Mouse (Mus musculus): ENCODE results near the gene St3gal3. TPM values are rescaled to one million over a fixed set of nuclear protein-coding genes. Genes with fewer than 3 reads are reported as not detected.
A peak's percentile ranks its signal among the peaks of the same experiment; 100 is the strongest.

Gene St3gal3
- polyA plus RNA-seq (2016; fragmentation: Nextera tagmentation; extraction: Ambion mirVana) = 10.8 and 12.0 TPM in 2 replicates

DNA sequence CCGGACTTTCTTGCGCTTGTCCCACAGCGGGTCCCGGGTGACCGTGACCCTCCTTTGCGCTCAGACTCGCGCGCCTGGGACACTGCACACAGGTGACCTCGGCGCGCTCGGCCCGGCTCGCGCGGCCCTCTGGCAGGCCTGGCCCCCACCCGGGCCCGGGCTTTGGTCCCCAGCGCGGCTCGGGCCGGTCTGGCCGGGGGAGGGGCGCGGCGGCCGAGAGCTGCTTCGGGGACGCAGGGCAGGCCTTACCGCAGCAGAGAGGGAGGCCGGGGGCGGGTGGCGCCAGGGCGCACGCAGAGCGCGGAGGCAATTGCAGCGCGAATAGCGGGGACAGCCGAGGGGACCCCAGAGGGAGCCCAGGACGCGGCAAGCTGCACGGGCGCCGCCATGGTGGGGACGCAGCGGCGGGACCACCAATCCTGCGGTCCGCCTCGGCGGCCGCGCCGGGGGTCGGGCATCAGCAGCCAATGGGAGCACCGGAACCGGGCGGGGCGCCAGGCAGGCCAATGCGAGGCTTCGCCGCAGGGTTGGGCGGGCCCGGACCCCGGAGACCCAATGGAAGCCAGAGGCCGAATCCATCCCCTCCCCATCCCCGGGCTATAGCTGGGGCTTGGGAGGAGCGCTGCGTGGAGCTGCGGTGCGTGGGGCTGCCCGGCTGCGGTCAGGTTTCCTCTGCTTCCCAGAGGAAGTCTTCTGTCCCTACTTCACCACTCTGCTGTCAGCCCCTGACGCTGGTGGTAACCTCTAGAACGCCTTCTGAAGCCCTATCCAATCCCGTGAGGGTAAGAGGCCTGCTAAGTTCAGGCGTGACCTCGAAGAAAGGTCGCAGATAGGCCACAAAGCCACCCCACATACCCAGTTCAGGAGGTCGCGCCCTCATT, at the start of gene St3gal3:
Gene St3gal3 (minus strand): TSS at position 430 of the 881 bp plus-strand sequence.
- Histone ChIP-seq H3K4me2 (replicated peaks) (peak within 1 kb of the TSS; percentile 75), H3K9me3 (no peaks in the 10 kb centered on the region), H3K36me3 (peaks cover 30% of the 10 kb centered on the region), H3K4me1 (peaks cover 13% of the 10 kb centered on the region), H3K4me3 (peak within 1 kb of the TSS; percentile 100), H3K27ac (peak within 1 kb of the TSS; percentile 89), H3K27me3 (no peaks in the 10 kb centered on the region), H3K9ac (peak within 1 kb of the TSS; percentile 94)
- ATAC-seq (ENCODE audit: insufficient number of reproducible peaks, insufficient read depth, low FRiP score, low TSS enrichment) = peak; percentile 99
- WGBS = under 1% methylated on average over 72 of the region's 84 CpGs

DNA sequence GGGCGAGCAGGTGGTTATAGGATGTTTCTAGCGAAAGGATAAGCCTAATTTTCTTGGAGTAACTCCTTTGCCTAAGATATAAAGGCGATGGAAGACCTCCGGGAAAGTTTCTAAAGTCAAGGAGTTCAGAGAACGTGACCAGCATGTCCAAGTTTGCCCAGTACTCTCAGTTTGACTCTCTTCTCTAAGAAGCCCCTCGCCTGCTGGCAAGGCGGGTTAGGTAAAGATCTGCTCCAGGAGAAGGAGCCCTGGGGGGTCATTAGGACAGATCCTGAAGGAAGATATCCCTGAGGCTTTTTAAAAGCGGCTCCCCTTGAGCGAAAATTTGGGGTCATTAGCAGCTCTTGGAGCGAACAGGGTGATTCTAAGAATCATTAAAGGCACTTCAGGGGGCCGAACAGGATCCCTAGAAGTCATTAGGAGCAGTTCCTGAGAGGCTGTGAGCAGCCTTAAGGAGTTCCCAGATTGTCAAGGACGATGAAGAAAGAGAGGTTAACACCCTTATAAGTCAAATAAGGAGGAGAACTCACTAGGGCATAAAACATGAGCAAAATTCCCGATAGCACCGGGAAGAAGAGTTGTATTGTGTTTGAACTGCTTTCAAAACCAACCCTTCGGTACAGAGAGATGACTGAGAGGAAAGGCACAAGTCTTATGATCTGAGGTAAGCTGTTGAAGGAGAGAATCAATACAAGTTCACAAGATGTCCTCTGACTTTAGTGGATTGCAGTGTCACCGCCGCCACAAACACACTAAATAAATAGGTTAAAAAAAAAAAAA, 45.8 kb upstream of the St3gal3 start:
- no peaks in the 10 kb centered on the region for H3K9me3 ChIP-seq
- peaks cover 19% of the 10 kb centered on the region for H3K36me3 ChIP-seq
- H3K9ac ChIP-seq = peak overlapping the region; percentile 80
- peak overlapping the region; percentile 50 for H3K4me2 ChIP-seq (replicated peaks)
- ATAC-seq (ENCODE audit: insufficient number of reproducible peaks, insufficient read depth, low FRiP score, low TSS enrichment) = no peak
- peak overlapping the region; percentile 92 for H3K27ac ChIP-seq
- peaks cover 8% of the 10 kb centered on the region for H3K4me1 ChIP-seq
- H3K4me3 ChIP-seq = peak overlapping the region; percentile 68
- 18% methylated on average over 17 of the region's 17 CpGs for WGBS
- no peaks in the 10 kb centered on the region for H3K27me3 ChIP-seq

DNA sequence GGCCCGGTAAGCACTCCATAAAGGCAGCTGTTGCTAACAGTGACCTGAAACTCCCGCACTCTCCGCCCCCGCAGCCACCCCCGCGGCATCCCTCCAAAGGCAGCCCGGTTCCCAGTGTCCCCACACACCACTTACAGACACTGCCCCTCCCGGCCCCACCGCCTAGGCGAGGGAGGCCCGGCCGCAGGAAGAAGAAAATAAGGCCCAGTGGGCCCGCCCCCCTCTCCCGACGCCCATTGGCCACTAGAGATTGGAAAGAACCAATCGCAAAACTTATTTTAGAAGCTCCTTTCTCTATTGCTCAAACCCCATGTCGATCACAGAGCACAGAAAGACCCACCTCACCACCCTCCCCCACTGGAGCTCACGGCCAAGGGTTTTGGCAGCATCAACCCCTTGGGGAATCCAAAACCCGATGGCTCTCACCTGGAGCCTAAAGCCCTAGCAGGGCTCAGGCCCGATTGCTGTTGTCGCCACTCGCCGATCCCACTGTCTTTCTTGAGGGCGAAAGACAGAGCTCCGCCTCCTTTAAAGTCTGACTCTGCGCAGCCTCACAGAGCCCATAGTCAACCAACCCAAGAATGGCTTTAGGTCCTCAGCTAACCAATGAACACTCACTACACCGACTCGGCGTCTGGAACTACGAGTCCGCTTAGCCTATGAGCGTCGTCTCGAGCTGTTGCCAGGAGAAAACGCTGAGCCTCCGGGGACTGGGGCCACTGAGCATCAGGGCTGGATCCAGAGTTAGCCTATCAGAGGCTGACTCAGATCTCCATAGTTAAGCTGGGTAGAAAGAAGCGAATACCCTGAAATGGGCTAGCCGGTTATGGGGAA, 45.0 kb upstream of the St3gal3 start, which contains the start of gene Kdm4a:
Gene Kdm4a (minus strand): TSS at position 577 of the 834 bp plus-strand sequence.
- Histone ChIP-seq H3K4me3 (peak within 1 kb of the TSS; percentile 68), H3K4me2 (replicated peaks) (peak within 1 kb of the TSS; percentile 61), H3K27me3 (no peaks in the 10 kb centered on the region), H3K36me3 (peaks cover 27% of the 10 kb centered on the region), H3K9ac (peak within 1 kb of the TSS; percentile 80), H3K9me3 (no peaks in the 10 kb centered on the region), H3K4me1 (peaks cover 8% of the 10 kb centered on the region), H3K27ac (peak within 1 kb of the TSS; percentile 92)
- ATAC-seq (ENCODE audit: insufficient number of reproducible peaks, insufficient read depth, low FRiP score, low TSS enrichment) = peak; percentile 100
- WGBS = under 1% methylated on average over 37 of the region's 38 CpGs

DNA sequence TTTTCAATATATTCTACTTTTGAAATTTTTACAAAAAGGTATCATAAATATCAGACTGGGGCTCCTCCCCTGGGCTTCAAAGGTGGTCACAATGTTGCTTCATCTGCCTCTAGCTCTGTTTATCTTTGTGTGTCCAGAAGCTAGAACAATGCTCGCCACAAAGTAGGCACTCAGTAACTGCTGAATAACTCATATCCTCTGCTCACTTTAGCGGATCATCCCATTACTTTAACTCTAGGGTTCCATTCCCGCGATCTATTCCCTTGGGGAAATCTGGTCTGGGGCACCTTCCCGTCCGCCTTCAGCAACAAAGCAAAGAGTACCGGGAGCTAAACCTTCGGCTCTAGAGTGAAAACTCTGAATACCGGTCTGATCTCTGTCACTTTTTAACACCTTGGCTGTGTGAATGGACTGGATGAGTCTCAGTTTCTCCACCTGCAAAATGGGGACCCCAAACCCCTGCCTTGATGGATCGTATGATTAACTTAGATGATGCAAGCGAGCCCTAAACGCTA, 44.3 kb upstream of the St3gal3 start:
- H3K27me3 ChIP-seq = no peaks in the 10 kb centered on the region
- H3K9me3 ChIP-seq = no peaks in the 10 kb centered on the region
- ATAC-seq (ENCODE audit: insufficient number of reproducible peaks, insufficient read depth, low FRiP score, low TSS enrichment) = no peak
- 2% methylated on average over 12 of the region's 12 CpGs for WGBS
- peak overlapping the region; percentile 61 for H3K4me2 ChIP-seq (replicated peaks)
- H3K4me3 ChIP-seq = peak overlapping the region; percentile 68
- peak overlapping the region; percentile 80 for H3K9ac ChIP-seq
- H3K4me1 ChIP-seq = peaks cover 8% of the 10 kb centered on the region
- H3K27ac ChIP-seq = peak overlapping the region; percentile 92
- H3K36me3 ChIP-seq = peaks cover 34% of the 10 kb centered on the region

DNA sequence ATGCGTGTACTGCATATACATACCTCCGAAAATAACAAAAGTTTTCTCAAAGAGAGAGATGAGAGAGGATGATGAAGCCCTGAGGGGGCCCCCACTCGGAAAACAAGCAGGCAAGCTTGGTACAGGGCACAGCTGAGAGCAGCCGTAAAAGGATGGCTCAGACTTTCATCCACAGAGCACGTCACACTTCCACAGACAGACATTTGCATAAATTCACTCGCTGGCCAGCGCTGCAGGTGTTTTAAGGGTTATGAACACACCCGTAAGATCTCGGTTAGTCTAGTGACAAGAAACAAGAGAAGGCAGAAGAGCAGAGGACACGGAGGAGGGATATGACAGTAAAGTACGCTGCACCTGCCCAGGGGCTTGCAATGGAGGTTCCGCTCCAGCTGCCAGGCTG, 37.7 kb upstream of the St3gal3 start:
- Histone ChIP-seq H3K27me3 (no peaks in the 10 kb centered on the region), H3K4me2 (replicated peaks) (no peak overlapping the region), H3K27ac (no peak overlapping the region), H3K4me3 (no peak overlapping the region), H3K4me1 (no peaks in the 10 kb centered on the region), H3K9ac (no peak overlapping the region), H3K9me3 (no peaks in the 10 kb centered on the region), H3K36me3 (peaks cover 97% of the 10 kb centered on the region)
- WGBS = 93% methylated on average over 12 of the region's 12 CpGs
- ATAC-seq (ENCODE audit: insufficient number of reproducible peaks, insufficient read depth, low FRiP score, low TSS enrichment) = no peak

DNA sequence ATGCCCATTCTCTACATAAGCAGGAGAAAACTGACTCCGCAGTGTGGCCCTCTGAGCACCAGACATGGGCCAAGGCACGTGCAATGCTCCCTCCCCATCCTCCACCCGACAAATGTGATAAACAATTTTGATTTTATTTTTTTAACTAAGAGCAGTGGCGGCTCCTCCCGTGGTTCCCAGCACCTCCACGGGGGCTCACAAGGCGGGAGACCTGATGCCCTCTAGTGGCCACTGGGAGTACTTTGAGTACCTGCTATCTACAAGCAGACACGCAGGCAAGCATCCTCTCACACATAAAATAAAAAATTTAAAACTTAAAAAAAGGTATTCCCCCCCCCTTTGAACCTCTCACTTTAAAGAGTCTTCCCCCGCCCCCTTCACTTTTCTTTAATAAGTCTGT, 36.3 kb upstream of the St3gal3 start:
- Histone ChIP-seq H3K4me1 (no peaks in the 10 kb centered on the region), H3K9me3 (no peaks in the 10 kb centered on the region), H3K4me2 (replicated peaks) (no peak overlapping the region), H3K9ac (no peak overlapping the region), H3K36me3 (peaks cover 97% of the 10 kb centered on the region), H3K27ac (no peak overlapping the region), H3K4me3 (no peak overlapping the region), H3K27me3 (no peaks in the 10 kb centered on the region)
- no peak for ATAC-seq (ENCODE audit: insufficient number of reproducible peaks, insufficient read depth, low FRiP score, low TSS enrichment)
- 77% methylated on average over 9 of the region's 9 CpGs for WGBS

DNA sequence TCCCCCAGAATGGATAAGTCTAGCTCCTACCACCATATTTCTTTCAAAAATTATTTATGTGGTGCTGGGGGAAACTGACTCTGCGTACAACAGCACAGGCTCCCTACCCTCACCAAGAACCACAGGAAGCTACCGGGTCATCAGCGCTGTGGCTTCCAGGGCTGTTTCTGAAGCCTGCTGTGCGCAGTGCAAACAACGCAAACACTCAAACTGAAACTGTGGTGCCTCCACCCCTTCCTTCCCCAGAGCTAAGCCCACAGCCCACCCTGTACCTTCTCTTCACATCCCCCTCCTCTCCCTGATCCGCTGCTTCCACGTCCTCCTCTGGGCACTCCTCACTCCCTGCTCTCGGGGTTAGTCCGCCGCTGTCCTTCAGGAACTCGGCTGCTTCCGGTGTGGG, 27.4 kb upstream of the St3gal3 start:
- no peak overlapping the region for H3K4me3 ChIP-seq
- H3K27me3 ChIP-seq = no peaks in the 10 kb centered on the region
- no peaks in the 10 kb centered on the region for H3K9me3 ChIP-seq
- 93% methylated on average over 12 of the region's 12 CpGs for WGBS
- no peak for ATAC-seq (ENCODE audit: insufficient number of reproducible peaks, insufficient read depth, low FRiP score, low TSS enrichment)
- no peak overlapping the region for H3K9ac ChIP-seq
- H3K4me1 ChIP-seq = no peaks in the 10 kb centered on the region
- H3K4me2 ChIP-seq (replicated peaks) = no peak overlapping the region
- H3K36me3 ChIP-seq = peaks cover 96% of the 10 kb centered on the region
- H3K27ac ChIP-seq = no peak overlapping the region

DNA sequence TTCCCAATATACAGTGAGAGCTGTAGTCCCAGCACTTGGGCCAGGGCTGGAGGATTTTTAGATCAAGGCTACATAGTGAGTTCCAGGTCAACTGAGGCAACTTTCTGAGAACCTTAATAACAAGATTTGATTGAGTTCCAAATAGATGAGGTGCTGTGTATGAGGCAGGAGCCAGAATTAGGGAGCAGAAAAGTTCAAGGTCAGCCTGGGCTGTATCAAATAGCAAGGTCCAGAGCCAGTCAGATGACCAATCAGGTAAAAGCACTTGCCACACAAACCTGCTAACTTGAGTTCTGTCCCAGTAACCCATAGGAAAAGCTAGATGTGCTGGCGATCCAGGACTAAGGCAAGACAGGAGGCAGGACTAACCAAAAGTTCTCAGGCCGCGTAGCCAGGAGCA, 23.0 kb upstream of the St3gal3 start:
- H3K9me3 ChIP-seq = no peaks in the 10 kb centered on the region
- no peaks in the 10 kb centered on the region for H3K27me3 ChIP-seq
- WGBS = 95% methylated on average over 3 of the region's 3 CpGs
- no peak overlapping the region for H3K4me3 ChIP-seq
- no peak overlapping the region for H3K27ac ChIP-seq
- H3K36me3 ChIP-seq = peaks cover 96% of the 10 kb centered on the region
- no peaks in the 10 kb centered on the region for H3K4me1 ChIP-seq
- ATAC-seq (ENCODE audit: insufficient number of reproducible peaks, insufficient read depth, low FRiP score, low TSS enrichment) = no peak
- H3K9ac ChIP-seq = no peak overlapping the region
- no peak overlapping the region for H3K4me2 ChIP-seq (replicated peaks)

DNA sequence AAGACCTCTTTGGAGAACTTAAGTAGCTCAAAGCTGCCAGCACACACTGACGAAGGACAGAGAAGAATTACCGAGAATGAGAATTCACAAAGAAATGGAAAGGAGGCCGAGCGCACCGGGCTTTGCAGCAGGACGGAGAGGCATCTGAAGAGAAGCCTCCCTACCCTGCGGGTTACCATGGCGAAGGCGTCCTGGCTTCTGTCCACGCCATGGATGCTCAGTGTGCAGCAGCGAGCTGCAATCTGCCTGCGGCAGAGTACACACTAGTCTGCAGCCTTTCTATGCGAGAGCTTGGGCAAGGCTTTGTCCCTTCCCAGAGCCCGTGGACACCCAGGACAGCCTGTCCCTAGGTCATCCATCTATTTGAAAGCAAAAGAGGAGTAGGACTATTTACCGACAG, 21.8 kb upstream of the St3gal3 start:
- ATAC-seq (ENCODE audit: insufficient number of reproducible peaks, insufficient read depth, low FRiP score, low TSS enrichment) = no peak
- Histone ChIP-seq H3K4me2 (replicated peaks) (no peak overlapping the region), H3K4me3 (no peak overlapping the region), H3K9me3 (no peaks in the 10 kb centered on the region), H3K27ac (no peak overlapping the region), H3K9ac (no peak overlapping the region), H3K4me1 (no peaks in the 10 kb centered on the region), H3K27me3 (no peaks in the 10 kb centered on the region), H3K36me3 (peaks cover 96% of the 10 kb centered on the region)
- WGBS = 93% methylated on average over 15 of the region's 15 CpGs

DNA sequence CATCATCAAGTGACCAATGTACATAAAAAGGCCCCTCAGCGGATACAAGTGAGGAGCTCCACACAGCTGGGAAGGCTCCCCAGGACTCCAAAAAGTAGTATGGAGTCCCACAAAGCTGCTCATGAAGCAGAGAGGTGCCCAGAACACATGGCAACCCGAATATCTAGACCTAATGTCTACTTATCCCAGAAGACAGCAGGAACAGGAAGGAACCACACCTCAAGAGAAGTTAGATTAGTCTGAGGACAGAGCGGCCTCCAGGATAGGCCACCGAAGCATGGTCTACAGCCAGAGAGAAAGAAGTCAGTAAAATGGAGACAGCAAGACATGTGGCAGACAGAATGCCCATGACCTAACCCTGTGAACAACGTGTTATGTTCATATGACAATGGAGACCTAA, 20.2 kb upstream of the St3gal3 start:
- H3K27me3 ChIP-seq = no peaks in the 10 kb centered on the region
- no peak overlapping the region for H3K4me2 ChIP-seq (replicated peaks)
- peaks cover 95% of the 10 kb centered on the region for H3K36me3 ChIP-seq
- no peaks in the 10 kb centered on the region for H3K9me3 ChIP-seq
- 91% methylated on average over 5 of the region's 5 CpGs for WGBS
- H3K9ac ChIP-seq = no peak overlapping the region
- no peaks in the 10 kb centered on the region for H3K4me1 ChIP-seq
- ATAC-seq (ENCODE audit: insufficient number of reproducible peaks, insufficient read depth, low FRiP score, low TSS enrichment) = no peak
- H3K4me3 ChIP-seq = no peak overlapping the region
- H3K27ac ChIP-seq = no peak overlapping the region

All from embryonic facial prominence, embryonic 12.5 days (tissue).